Mouse (Mus musculus) MEL (cell line): ENCODE measurements around the gene Tgfbr3l. TPM values are rescaled to one million over a fixed set of nuclear protein-coding genes. Genes with fewer than 3 reads are reported as not detected.
A peak's percentile ranks its signal among the peaks of the same experiment; 100 is the strongest.

Experiments
- DNase-seq: peaks from one replicate; pipeline ENCODE4 v3.0.0; 2011; ENCODE audit warnings: low read depth, low spot score
- H3K27ac ChIP-seq: 2 replicates; pipeline ENCODE4 v1.5.1; 2012; ENCODE audit warnings: low read depth, mild to moderate bottlenecking, control low read depth, low read length, moderate library complexity; ENCODE audit not compliant: control insufficient read depth
- H3K27me3 ChIP-seq, 2 experiments: fragments of 150-350 bp in 1 of 2; sonication (generic) in 1 of 2; 2 replicates each; pipeline ENCODE4 v1.6.1; 2012; ENCODE audit warnings: low read length in 2 of 2, mild to moderate bottlenecking in 2 of 2, improper control_type of control experiment in 1 of 2, moderate library complexity in 1 of 2; ENCODE audit not compliant: insufficient read depth in 2 of 2, control insufficient read depth in 1 of 2
- H3K36me3 ChIP-seq, 2 experiments: 2 replicates each; pipeline ENCODE4 v1.6.1; 2012 to 2014; ENCODE audit warnings: low read length in 2 of 2, improper control_type of control experiment in 1 of 2, inconsistent platforms in 1 of 2, mild to moderate bottlenecking in 1 of 2; ENCODE audit not compliant: insufficient read depth in 2 of 2, control insufficient read depth in 1 of 2
- H3K4me1 ChIP-seq, 2 experiments: fragments of 150-350 bp in 1 of 2; sonication (generic) in 1 of 2; 2 replicates each; pipeline ENCODE4 v1.6.1; 2012; ENCODE audit warnings: low read length in 2 of 2, improper control_type of control experiment in 1 of 2, mild to moderate bottlenecking in 1 of 2; ENCODE audit not compliant: insufficient read depth in 2 of 2, control insufficient read depth in 1 of 2
- H3K4me3 ChIP-seq, 2 experiments: fragments of 150-350 bp in 1 of 2; sonication (generic) in 1 of 2; 2 replicates each; pipeline ENCODE4 v1.5.1; 2012; ENCODE audit warnings: low read depth in 2 of 2, low read length in 2 of 2, mild to moderate bottlenecking in 2 of 2, moderate library complexity in 2 of 2, control low read depth in 1 of 2, improper control_type of control experiment in 1 of 2; ENCODE audit not compliant: control insufficient read depth in 1 of 2, insufficient read depth in 1 of 2
- H3K79me2 ChIP-seq: 2 replicates; pipeline ENCODE4 v1.6.1; 2012; ENCODE audit warnings: mild to moderate bottlenecking, low read length, moderate library complexity; ENCODE audit not compliant: control insufficient read depth, poor library complexity, insufficient read depth
- H3K9ac ChIP-seq: 2 replicates; pipeline ENCODE4 v1.6.1; 2012; ENCODE audit warnings: low read depth, mild to moderate bottlenecking, control low read depth, low read length, moderate library complexity; ENCODE audit not compliant: control insufficient read depth, poor library complexity, severe bottlenecking
- H3K9me3 ChIP-seq: fragments of 150-350 bp; sonication (generic); replicated peaks from 2 replicates; pipeline ENCODE4 v1.6.1; 2012; ENCODE audit warnings: mild to moderate bottlenecking, low read length, improper control_type of control experiment, moderate library complexity; ENCODE audit not compliant: insufficient read depth
- CHD1 ChIP-seq: IDR thresholded peaks from 2 replicates; pipeline ENCODE4 v1.6.1; 2012; ENCODE audit warnings: low read depth, mild to moderate bottlenecking, inconsistent platforms, low read length, improper control_type of control experiment
- CTCF ChIP-seq, 3 experiments: IDR thresholded peaks in 2 of 3; conservative IDR thresholded peaks in 1 of 3; 2 replicates each; pipeline ENCODE4 v1.5.1; 2011 to 2012; ENCODE audit warnings: low read length in 3 of 3, low read depth in 2 of 3, mild to moderate bottlenecking in 2 of 3, improper control_type of control experiment in 1 of 3, inconsistent platforms in 1 of 3, mixed read lengths in 1 of 3, moderate library complexity in 1 of 3; ENCODE audit not compliant: control insufficient read depth in 1 of 3, insufficient read depth in 1 of 3, poor library complexity in 1 of 3, severe bottlenecking in 1 of 3
- E2F4 ChIP-seq: IDR thresholded peaks from 2 replicates; pipeline ENCODE4 v1.6.1; 2011; ENCODE audit warnings: low read depth, low read length, improper control_type of control experiment, borderline replicate concordance
- ELF1 ChIP-seq: IDR thresholded peaks from 2 replicates; pipeline ENCODE4 v1.6.1; 2014; ENCODE audit warnings: low read depth, mild to moderate bottlenecking, inconsistent platforms, low read length, improper control_type of control experiment, moderate library complexity
- HCFC1 ChIP-seq: IDR thresholded peaks from 2 replicates; pipeline ENCODE4 v1.6.1; 2012; ENCODE audit warnings: low read depth, mild to moderate bottlenecking, inconsistent platforms, low read length, improper control_type of control experiment, moderate library complexity
- MEF2A ChIP-seq: IDR thresholded peaks from 2 replicates; pipeline ENCODE4 v1.6.1; 2014; ENCODE audit warnings: low read depth, mild to moderate bottlenecking, inconsistent platforms, low read length, improper control_type of control experiment; ENCODE audit not compliant: poor library complexity, insufficient replicate concordance, severe bottlenecking; ENCODE audit errors: extremely low read depth
- MXI1 ChIP-seq: IDR thresholded peaks from 2 replicates; pipeline ENCODE4 v1.6.1; 2011; ENCODE audit warnings: mild to moderate bottlenecking, low read depth, low read length, improper control_type of control experiment
- MYC ChIP-seq: IDR thresholded peaks from 2 replicates; pipeline ENCODE4 v1.6.1; 2011; ENCODE audit warnings: low read depth, mild to moderate bottlenecking, low read length, improper control_type of control experiment, moderate library complexity
- NELFE ChIP-seq: IDR thresholded peaks from 2 replicates; pipeline ENCODE4 v1.6.1; 2011; ENCODE audit warnings: low read depth, low read length, improper control_type of control experiment
- NRF1 ChIP-seq: IDR thresholded peaks from 2 replicates; pipeline ENCODE4 v1.6.1; 2014; ENCODE audit warnings: low read depth, mild to moderate bottlenecking, inconsistent platforms, low read length, improper control_type of control experiment, moderate library complexity; ENCODE audit not compliant: poor library complexity, insufficient read depth, severe bottlenecking
- POLR2A ChIP-seq, 2 experiments: IDR thresholded peaks; 2 replicates each; pipeline ENCODE4 v1.6.1; 2011 to 2012; ENCODE audit warnings: low read length in 2 of 2, mild to moderate bottlenecking in 2 of 2, control low read depth in 1 of 2, improper control_type of control experiment in 1 of 2, low read depth in 1 of 2, moderate library complexity in 1 of 2; ENCODE audit not compliant: control insufficient read depth in 1 of 2, insufficient read depth in 1 of 2, poor library complexity in 1 of 2
- SIN3A ChIP-seq: IDR thresholded peaks from 2 replicates; pipeline ENCODE4 v1.6.1; 2012; ENCODE audit warnings: low read length, improper control_type of control experiment, inconsistent platforms
- TAL1 ChIP-seq: IDR thresholded peaks from 2 replicates; pipeline ENCODE4 v1.6.1; 2012; ENCODE audit warnings: mild to moderate bottlenecking, inconsistent platforms, low read length, moderate library complexity, mixed read lengths
- TBP ChIP-seq: IDR thresholded peaks from 2 replicates; pipeline ENCODE4 v1.8.0; 2011; ENCODE audit warnings: low read depth, low read length, improper control_type of control experiment
- TCF12 ChIP-seq: IDR thresholded peaks from 2 replicates; pipeline ENCODE4 v1.6.1; 2014; ENCODE audit warnings: low read depth, mild to moderate bottlenecking, inconsistent platforms, low read length, improper control_type of control experiment, moderate library complexity
- USF1 ChIP-seq: IDR thresholded peaks from 2 replicates; pipeline ENCODE4 v1.6.1; 2014; ENCODE audit warnings: low read depth, mild to moderate bottlenecking, inconsistent platforms, low read length, improper control_type of control experiment, moderate library complexity
- USF2 ChIP-seq, 2 experiments: IDR thresholded peaks; 2 replicates each; pipeline ENCODE4 v1.6.1; 2011 to 2012; ENCODE audit warnings: improper control_type of control experiment in 2 of 2, low read length in 2 of 2, borderline replicate concordance in 1 of 2, inconsistent platforms in 1 of 2, low read depth in 1 of 2, mild to moderate bottlenecking in 1 of 2; ENCODE audit not compliant: insufficient read depth in 1 of 2
- ZKSCAN1 ChIP-seq: IDR thresholded peaks from 2 replicates; pipeline ENCODE4 v1.6.1; 2012; ENCODE audit warnings: low read depth, mild to moderate bottlenecking, inconsistent platforms, low read length, improper control_type of control experiment, moderate library complexity
- polyA plus RNA-seq, 2 experiments: library from polyadenylated mRNA; stranded (reverse) in 1 of 2; unstranded in 1 of 2; fragments of >175 nt in 1 of 2; fragments of >200 nt in 1 of 2; gene quantifications; 2 replicates each; pipeline versions ENCODE4 v1.2.1 to v1.2.4; 2012; ENCODE audit warnings: low replicate concordance in 2 of 2, low read depth in 1 of 2; ENCODE audit not compliant: insufficient read length in 2 of 2, insufficient read depth in 1 of 2, missing spikeins in 1 of 2
- total RNA-seq: library from RNA; depleted of rRNA; stranded (reverse); fragments of 300-350 nt; gene quantifications from 2 replicates; pipeline ENCODE4 v1.2.3, GENCODE M21; 2012

Gene Tgfbr3l
- total and polyA plus RNA-seq, 3 experiments, result 2.2 to 14.2 TPM; not detected in 1

GRCm38 (mm10) chr8:4275275-4276110 lies 27.5 kb downstream of the Tgfbr3l start, which contains the start of gene Timm44 (continued):
- TF ChIP-seq POLR2A (IDR thresholded peaks at IDR 0.05; ENCODE audit: control insufficient read depth in 1 of 2, insufficient read depth in 1 of 2, low read depth in 1 of 2, low read length in 2 of 2, poor library complexity in 1 of 2), result peak; percentile 86 to 91
- peak; percentile 68 for TF ChIP-seq TCF12
- TF ChIP-seq CTCF (IDR thresholded peaks at IDR 0.05 in 2 of 3, conservative IDR thresholded peaks at IDR 0.05 in 1 of 3; ENCODE audit: control insufficient read depth in 1 of 3, insufficient read depth in 1 of 3, low read depth in 2 of 3, low read length in 3 of 3, poor library complexity in 1 of 3, severe bottlenecking in 1 of 3), result no peak
- peak; percentile 96 for TF ChIP-seq HCFC1

- Histone ChIP-seq H3K27ac (peak overlapping the region; percentile 53), H3K27me3 (no peaks in the 10 kb centered on the region), H3K79me2 (peaks cover 15% of the 10 kb centered on the region), H3K4me3 (peak overlapping the region; percentile 53 to 91), H3K4me1 (peaks cover 2 to 10% of the 10 kb centered on the region in 2 experiments; a peak in 3 of 4 replicates), H3K9ac (peak overlapping the region; percentile 72), H3K9me3 (no peaks in the 10 kb centered on the region), H3K36me3 (peaks cover 4 to 9% of the 10 kb centered on the region in 2 experiments; a peak in 2 of 4 replicates)
- TF ChIP-seq NELFE (no peak), MXI1 (0 out of 2 replicates have a peak, but pooled peaks have one; percentile 9)
- DNase-seq, result no peak
Observed at GRCm38 (mm10) chr8:4276111-4276465, 28.1 kb downstream of the Tgfbr3l start.

DNA sequence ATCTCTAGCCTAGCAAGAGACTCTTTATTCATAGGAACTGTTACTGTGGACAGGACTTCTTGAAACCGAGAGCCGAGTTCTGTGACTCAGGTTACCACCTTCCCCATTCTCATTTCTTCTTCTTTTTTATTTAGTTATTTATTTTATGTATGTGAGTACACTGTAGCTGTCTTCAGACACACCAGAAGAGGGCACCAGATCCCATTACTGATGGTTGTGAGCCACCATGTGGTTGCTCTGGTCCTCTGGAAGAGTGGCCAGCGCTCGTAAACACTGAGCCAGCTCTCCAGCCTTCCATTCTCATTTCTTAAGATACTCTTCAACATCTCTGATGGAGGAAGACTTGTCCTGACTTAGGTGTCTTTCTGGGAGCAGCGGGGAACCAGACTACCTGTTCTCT lies 44.7 kb downstream of the Tgfbr3l start:
- Histone ChIP-seq H3K4me3 (no peak overlapping the region), H3K79me2 (no peaks in the 10 kb centered on the region), H3K9ac (no peak overlapping the region), H3K4me1 (peaks cover 0 to 5% of the 10 kb centered on the region in 2 experiments; a peak in 1 of 4 replicates), H3K9me3 (no peaks in the 10 kb centered on the region), H3K36me3 (peaks cover 9 to 28% of the 10 kb centered on the region in 2 experiments), H3K27ac (no peak overlapping the region), H3K27me3 (no peaks in the 10 kb centered on the region)
- TF ChIP-seq ZKSCAN1 (no peak), POLR2A (IDR thresholded peaks at IDR 0.05; ENCODE audit: control insufficient read depth in 1 of 2, insufficient read depth in 1 of 2, low read depth in 1 of 2, low read length in 2 of 2, poor library complexity in 1 of 2) (0 out of 4 replicates have a peak, but pooled peaks of 1 of the 2 experiments have one; percentile 26), CTCF (IDR thresholded peaks at IDR 0.05 in 2 of 3, conservative IDR thresholded peaks at IDR 0.05 in 1 of 3; ENCODE audit: control insufficient read depth in 1 of 3, insufficient read depth in 1 of 3, low read depth in 2 of 3, low read length in 3 of 3, poor library complexity in 1 of 3, severe bottlenecking in 1 of 3) (peak in 2 of 3 experiments; percentile 16 to 32; a peak in 3 of 6 replicates), TAL1 (no peak), TBP (no peak)
- DNase-seq, result no peak

DNA sequence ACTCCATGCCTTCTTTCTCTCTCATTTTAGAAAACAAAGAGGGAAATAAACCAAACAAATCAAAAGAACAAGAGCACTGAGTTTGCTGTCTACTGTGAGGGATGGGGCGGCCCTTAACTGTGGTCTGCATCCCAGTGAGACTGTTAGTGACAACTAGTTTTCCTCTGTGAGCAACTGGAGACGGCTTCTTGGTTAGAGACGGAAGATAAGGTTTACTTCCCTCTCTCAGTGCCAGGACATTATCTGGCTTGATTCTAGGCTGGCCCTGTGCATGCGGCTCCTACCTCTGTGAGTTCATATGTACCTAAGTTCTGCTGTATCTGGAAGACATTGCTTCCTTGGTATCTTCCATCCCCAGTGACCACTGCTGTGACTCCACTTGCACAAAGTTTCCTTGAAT lies 49.8 kb downstream of the Tgfbr3l start:
- H3K79me2 ChIP-seq, result peaks cover 8% of the 10 kb centered on the region
- peak; percentile 86 for DNase-seq
- no peak for TF ChIP-seq USF1
- no peak for TF ChIP-seq ELF1
- TF ChIP-seq TCF12, result no peak
- TF ChIP-seq MXI1, result peak; percentile 58; the same call in 1 of the 2 replicates
- no peak for TF ChIP-seq NELFE
- no peak for TF ChIP-seq CTCF (IDR thresholded peaks at IDR 0.05 in 2 of 3, conservative IDR thresholded peaks at IDR 0.05 in 1 of 3; ENCODE audit: control insufficient read depth in 1 of 3, insufficient read depth in 1 of 3, low read depth in 2 of 3, low read length in 3 of 3, poor library complexity in 1 of 3, severe bottlenecking in 1 of 3)
- TF ChIP-seq SIN3A, result peak; percentile 57
- no peak for TF ChIP-seq E2F4
- TF ChIP-seq CHD1, result no peak
- no peak for TF ChIP-seq MEF2A
- no peak for TF ChIP-seq USF2 (IDR thresholded peaks at IDR 0.05; ENCODE audit: borderline replicate concordance in 1 of 2, insufficient read depth in 1 of 2, low read depth in 1 of 2, low read length in 2 of 2)
- no peak for TF ChIP-seq NRF1
- 0 out of 2 replicates have a peak, but pooled peaks have one; percentile 48 for TF ChIP-seq MYC

More for the DNA sequence above, 49.8 kb downstream of the Tgfbr3l start:
- Histone ChIP-seq H3K27me3 (no peaks in the 10 kb centered on the region), H3K4me1 (peaks cover 6 to 7% of the 10 kb centered on the region in 2 experiments; a peak in 3 of 4 replicates), H3K27ac (peak overlapping the region; percentile 61; the same call in 1 of the 2 replicates), H3K9me3 (no peaks in the 10 kb centered on the region), H3K9ac (no peak overlapping the region), H3K36me3 (peaks cover 27 to 35% of the 10 kb centered on the region in 2 experiments), H3K4me3 (no peak overlapping the region)
